30 mouse cellular contexts compared by ENCODE assay signal in genomic region chr12:93666799-93667198, GRCm38 (mm10).
"Had no signal": no experiment of that assay in that cellular context is flagged by ENCODE, and none has a peak within 500 bp of the region (broad histone marks: within the 10 kb centered on the region; RNA-seq: fewer than 3 reads in every experiment).

No protein-coding gene starts in this region.

- H3K9me3 ChIP-seq: limb, embryonic 10.5 days; limb, embryonic 12.5 days; limb, embryonic 13.5 days; limb, embryonic 15.5 days; liver, embryonic 12.5 days; liver, embryonic 13.5 days; liver, embryonic 15.5 days; lung, embryonic 15.5 days; midbrain, embryonic 10.5 days; midbrain, embryonic 12.5 days; midbrain, embryonic 13.5 days; midbrain, embryonic 15.5 days had no signal

- H3K36me3 ChIP-seq: limb, embryonic 10.5 days; limb, embryonic 12.5 days; limb, embryonic 13.5 days; limb, embryonic 15.5 days; liver, embryonic 12.5 days; liver, embryonic 13.5 days; liver, embryonic 15.5 days; lung, embryonic 15.5 days; midbrain, embryonic 10.5 days; midbrain, embryonic 12.5 days; midbrain, embryonic 13.5 days; midbrain, embryonic 15.5 days had no signal

- H3K4me3 ChIP-seq: left cerebral cortex, adult 2 months; limb, embryonic 10.5 days; limb, embryonic 12.5 days; limb, embryonic 13.5 days; limb, embryonic 15.5 days; liver, embryonic 12.5 days; liver, embryonic 13.5 days; liver, embryonic 15.5 days; lung, embryonic 15.5 days; megakaryocyte, embryonic 14.5 days; midbrain, embryonic 10.5 days; midbrain, embryonic 12.5 days; midbrain, embryonic 13.5 days; midbrain, embryonic 15.5 days; myocyte had no signal

- H3K9ac ChIP-seq: limb, embryonic 12.5 days; limb, embryonic 13.5 days; limb, embryonic 15.5 days; liver, embryonic 12.5 days; liver, embryonic 13.5 days; liver, embryonic 14.5 days; liver, embryonic 15.5 days; liver, postnatal 0 days; lung, embryonic 14.5 days; lung, embryonic 15.5 days; midbrain, embryonic 12.5 days; midbrain, embryonic 13.5 days; midbrain, embryonic 15.5 days had no signal

- H3K4me1 ChIP-seq: limb, embryonic 10.5 days; limb, embryonic 12.5 days; limb, embryonic 13.5 days; limb, embryonic 15.5 days; liver, embryonic 12.5 days; liver, embryonic 13.5 days; liver, embryonic 15.5 days; lung, embryonic 15.5 days; megakaryocyte, embryonic 14.5 days; midbrain, embryonic 10.5 days; midbrain, embryonic 12.5 days; midbrain, embryonic 13.5 days; midbrain, embryonic 15.5 days had no signal

- H3K27me3 ChIP-seq: limb, embryonic 12.5 days; limb, embryonic 13.5 days; limb, embryonic 15.5 days; liver, embryonic 12.5 days; liver, embryonic 13.5 days; liver, embryonic 15.5 days; lung, embryonic 15.5 days; megakaryocyte, embryonic 14.5 days; midbrain, embryonic 12.5 days; midbrain, embryonic 13.5 days; midbrain, embryonic 15.5 days had no signal

- ATAC-seq: liver, embryonic 12.5 days; liver, postnatal 0 days; midbrain, embryonic 13.5 days; midbrain, embryonic 15.5 days; midbrain, embryonic 16.5 days had no signal

- DNase-seq: left cerebral cortex, postnatal 4 days; liver; liver, embryonic 13.5 days; liver, postnatal 0 days; lung, adult 18-20 months; lung, adult 2 months; lung, embryonic 14.5 days; lung, postnatal 10 days; lung, postnatal 14 days; lung, postnatal 36 days; lung, postnatal 4 days; midbrain, embryonic 14.5 days had no signal

- H3K27ac ChIP-seq: left cerebral cortex, adult 2 months; limb, embryonic 10.5 days; limb, embryonic 12.5 days; limb, embryonic 13.5 days; limb, embryonic 15.5 days; liver, embryonic 12.5 days; liver, embryonic 13.5 days; liver, embryonic 14.5 days; liver, embryonic 15.5 days; lung, embryonic 15.5 days; macrophage; midbrain, embryonic 10.5 days; midbrain, embryonic 12.5 days; midbrain, embryonic 13.5 days; midbrain, embryonic 15.5 days had no signal

- H3K4me2 ChIP-seq: limb, embryonic 12.5 days; limb, embryonic 13.5 days; limb, embryonic 15.5 days; liver, embryonic 12.5 days; liver, embryonic 13.5 days; liver, embryonic 15.5 days; lung, embryonic 14.5 days; lung, embryonic 15.5 days; midbrain, embryonic 11.5 days; midbrain, embryonic 12.5 days; midbrain, embryonic 13.5 days; midbrain, embryonic 15.5 days had no signal
